Mouse (Mus musculus) ES-Bruce4 (cell line): ENCODE measurements around the gene Lctl.

Experiments
- CTCF ChIP-seq: IDR thresholded peaks from one replicate; pipeline ENCODE4 v1.8.1; 2011; ENCODE audit warnings: low read depth, low read length
- POLR2A ChIP-seq: IDR thresholded peaks from one replicate; pipeline ENCODE4 v1.8.1; 2011; ENCODE audit warnings: low read length; ENCODE audit not compliant: insufficient read depth

- TF ChIP-seq CTCF (no peak), POLR2A (no peak)
Measured at GRCm38 (mm10) chr9:64079922-64080321, 37.0 kb upstream of the Lctl start.
